Mouse (Mus musculus): Measurements from ENCODE around the gene Mrps18a. TPM values are rescaled to one million over a fixed set of nuclear protein-coding genes. Genes with fewer than 3 reads are reported as not detected.

Gene Mrps18a
- total RNA-seq, 2 experiments from 2014 or later = 86.4 to 93.2 TPM

Other genes starting within 250 kb of the Mrps18a start
- gene Vegfa, start 78.6 kb upstream of the Mrps18a start, total RNA-seq (2021) = 10 to 100 TPM; 61.8 to 68.9 TPM
- gene Rsph9, start 33.2 kb downstream of the Mrps18a start, total RNA-seq (2021) = 10 to 100 TPM; 26.2 to 28.5 TPM
- 10 to 100 TPM; 10.5 to 11.2 TPM for gene Mad2l1bp, start 42.6 kb downstream of the Mrps18a start, total RNA-seq (2021)
- gene Gtpbp2, start 50.0 kb downstream of the Mrps18a start, total RNA-seq (2021) = 100 to 1,000 TPM; 104 to 110 TPM
- gene Polh, start 91.7 kb downstream of the Mrps18a start, total RNA-seq (2021) = 1 to 10 TPM; 4.7 to 5.9 TPM
- 10 to 100 TPM; 46.6 to 47.2 TPM for gene Xpo5, start 91.8 kb downstream of the Mrps18a start, total RNA-seq (2021)
- gene Polr1c, start 137.1 kb downstream of the Mrps18a start, total RNA-seq (2021) = 10 to 100 TPM; 36.0 to 38.5 TPM
- 10 to 100 TPM; 85.0 to 99.1 TPM for gene Yipf3, start 137.1 kb downstream of the Mrps18a start, total RNA-seq (2021)
- gene Lrrc73, start 142.5 kb downstream of the Mrps18a start, total RNA-seq (2021) = 10 to 100 TPM; 62.4 to 68.0 TPM
- 10 to 100 TPM; 44.1 to 47.2 TPM for gene Tjap1, start 172.0 kb downstream of the Mrps18a start, total RNA-seq (2021)
- gene Dlk2, start 186.4 kb downstream of the Mrps18a start, total RNA-seq (2021) = 10 to 100 TPM; 47.4 to 49.0 TPM
- gene Abcc10, start 217.4 kb downstream of the Mrps18a start, total RNA-seq (2021) = 1 to 10 TPM; 7.7 to 8.6 TPM

Data from layer of hippocampus, adult 18-20 months (tissue).